Mouse (Mus musculus): ENCODE data around the gene Aldob. TPM values are rescaled to one million over a fixed set of nuclear protein-coding genes. Genes with fewer than 3 reads are reported as not detected.

Aldob gene
- polyA plus RNA-seq, 1 experiment from 2014 or later: 0.14 TPM

- no peak for DNase-seq (ENCODE audit: low spot score)
- no peaks in the 10 kb centered on the region for H3K36me3 ChIP-seq (ENCODE audit: control insufficient read depth, insufficient read depth, low read length)
- ATAC-seq (ENCODE audit: low read depth): no peak
- H3K9me3 ChIP-seq (ENCODE audit: control insufficient read depth, low read length): no peaks in the 10 kb centered on the region
- H3K9ac ChIP-seq (ENCODE audit: low read depth, low read length): no peak overlapping the region
- H3K4me2 ChIP-seq (ENCODE audit: low read depth, low read length): no peak overlapping the region
- no peaks in the 10 kb centered on the region for H3K27me3 ChIP-seq (replicated peaks; ENCODE audit: control insufficient read depth, insufficient read depth, low read length)
- H3K27ac ChIP-seq (replicated peaks; ENCODE audit: low read depth, low read length): no peak overlapping the region
- no peak overlapping the region for H3K4me3 ChIP-seq (ENCODE audit: low read depth, low read length)
- WGBS: 86% methylated on average over 2 of the region's 2 CpGs
- H3K4me1 ChIP-seq (ENCODE audit: control insufficient read depth, insufficient read depth, low read length): no peaks in the 10 kb centered on the region
Measured at GRCm38 (mm10) chr4:49546026-49546425, 3.3 kb downstream of the Aldob start.

GRCm38 (mm10) chr4:49540966-49541365 lies 8.4 kb downstream of the Aldob start:
- H3K27me3 ChIP-seq (replicated peaks; ENCODE audit: control insufficient read depth, insufficient read depth, low read length): no peaks in the 10 kb centered on the region
- 79% methylated on average over 3 of the region's 3 CpGs for WGBS
- ATAC-seq (ENCODE audit: low read depth): no peak

GRCm38 (mm10) chr4:49539665-49540064 lies 9.7 kb downstream of the Aldob start:
- Histone ChIP-seq H3K27ac (replicated peaks; ENCODE audit: low read depth, low read length) (no peak overlapping the region), H3K4me1 (ENCODE audit: control insufficient read depth, insufficient read depth, low read length) (no peaks in the 10 kb centered on the region), H3K4me2 (ENCODE audit: low read depth, low read length) (no peak overlapping the region), H3K36me3 (ENCODE audit: control insufficient read depth, insufficient read depth, low read length) (no peaks in the 10 kb centered on the region), H3K9ac (ENCODE audit: low read depth, low read length) (no peak overlapping the region), H3K27me3 (replicated peaks; ENCODE audit: control insufficient read depth, insufficient read depth, low read length) (no peaks in the 10 kb centered on the region), H3K4me3 (ENCODE audit: low read depth, low read length) (no peak overlapping the region), H3K9me3 (ENCODE audit: control insufficient read depth, low read length) (no peaks in the 10 kb centered on the region)
- 53% methylated on average over 6 of the region's 6 CpGs for WGBS
- ATAC-seq (ENCODE audit: low read depth) (no peak), DNase-seq (ENCODE audit: low spot score) (peak; percentile 56)

More at GRCm38 (mm10) chr4:49540966-49541365, 8.4 kb downstream of the Aldob start:
- no peaks in the 10 kb centered on the region for H3K4me1 ChIP-seq (ENCODE audit: control insufficient read depth, insufficient read depth, low read length)
- H3K4me3 ChIP-seq (ENCODE audit: low read depth, low read length): no peak overlapping the region
- H3K9ac ChIP-seq (ENCODE audit: low read depth, low read length): no peak overlapping the region
- no peak overlapping the region for H3K4me2 ChIP-seq (ENCODE audit: low read depth, low read length)
- no peak for DNase-seq (ENCODE audit: low spot score)
- no peaks in the 10 kb centered on the region for H3K9me3 ChIP-seq (ENCODE audit: control insufficient read depth, low read length)
- H3K27ac ChIP-seq (replicated peaks; ENCODE audit: low read depth, low read length): no peak overlapping the region
- no peaks in the 10 kb centered on the region for H3K36me3 ChIP-seq (ENCODE audit: control insufficient read depth, insufficient read depth, low read length)

GRCm38 (mm10) chr4:49536671-49537070 lies 12.7 kb downstream of the Aldob start:
- no peak for ATAC-seq (ENCODE audit: low read depth)
- no peak overlapping the region for H3K27ac ChIP-seq (replicated peaks; ENCODE audit: low read depth, low read length)
- H3K9ac ChIP-seq (ENCODE audit: low read depth, low read length): no peak overlapping the region
- H3K27me3 ChIP-seq (replicated peaks; ENCODE audit: control insufficient read depth, insufficient read depth, low read length): no peaks in the 10 kb centered on the region
- peaks cover 13% of the 10 kb centered on the region for H3K36me3 ChIP-seq (ENCODE audit: control insufficient read depth, insufficient read depth, low read length)
- H3K9me3 ChIP-seq (ENCODE audit: control insufficient read depth, low read length): 0 out of 2 replicates have a peak, but pooled peaks cover 3% of the 10 kb centered on the region
- no peak for DNase-seq (ENCODE audit: low spot score)
- WGBS: 75% methylated on average over 4 of the region's 4 CpGs
- no peaks in the 10 kb centered on the region for H3K4me1 ChIP-seq (ENCODE audit: control insufficient read depth, insufficient read depth, low read length)
- no peak overlapping the region for H3K4me2 ChIP-seq (ENCODE audit: low read depth, low read length)
- H3K4me3 ChIP-seq (ENCODE audit: low read depth, low read length): no peak overlapping the region

- ATAC-seq (ENCODE audit: low read depth) (no peak), DNase-seq (ENCODE audit: low spot score) (no peak)
- no peak overlapping the region for H3K4me3 ChIP-seq (ENCODE audit: low read depth, low read length)
- H3K9ac ChIP-seq (ENCODE audit: low read depth, low read length): no peak overlapping the region
- H3K9me3 ChIP-seq (ENCODE audit: control insufficient read depth, low read length): peaks cover 6% of the 10 kb centered on the region; the same call in 1 of the 2 replicates
- H3K27me3 ChIP-seq (replicated peaks; ENCODE audit: control insufficient read depth, insufficient read depth, low read length): no peaks in the 10 kb centered on the region
- no peak overlapping the region for H3K27ac ChIP-seq (replicated peaks; ENCODE audit: low read depth, low read length)
- H3K36me3 ChIP-seq (ENCODE audit: control insufficient read depth, insufficient read depth, low read length): peaks cover 18% of the 10 kb centered on the region
- H3K4me1 ChIP-seq (ENCODE audit: control insufficient read depth, insufficient read depth, low read length): no peaks in the 10 kb centered on the region
- H3K4me2 ChIP-seq (ENCODE audit: low read depth, low read length): no peak overlapping the region
- WGBS: 95% methylated on average over 4 of the region's 4 CpGs
Measured at GRCm38 (mm10) chr4:49535675-49536294, 13.6 kb downstream of the Aldob start.

GRCm38 (mm10) chr4:49535036-49535435 lies 14.3 kb downstream of the Aldob start:
- Histone ChIP-seq H3K4me1 (ENCODE audit: control insufficient read depth, insufficient read depth, low read length) (no peaks in the 10 kb centered on the region), H3K4me3 (ENCODE audit: low read depth, low read length) (no peak overlapping the region), H3K36me3 (ENCODE audit: control insufficient read depth, insufficient read depth, low read length) (peaks cover 25% of the 10 kb centered on the region), H3K9me3 (ENCODE audit: control insufficient read depth, low read length) (peaks cover 13% of the 10 kb centered on the region), H3K4me2 (ENCODE audit: low read depth, low read length) (no peak overlapping the region), H3K27ac (replicated peaks; ENCODE audit: low read depth, low read length) (no peak overlapping the region), H3K9ac (ENCODE audit: low read depth, low read length) (no peak overlapping the region), H3K27me3 (replicated peaks; ENCODE audit: control insufficient read depth, insufficient read depth, low read length) (no peaks in the 10 kb centered on the region)
- DNase-seq (ENCODE audit: low spot score) (no peak), ATAC-seq (ENCODE audit: low read depth) (no peak)
- WGBS: 88% methylated on average over 3 of the region's 3 CpGs

- H3K9me3 ChIP-seq (ENCODE audit: control insufficient read depth, low read length): no peaks in the 10 kb centered on the region
- H3K27me3 ChIP-seq (replicated peaks; ENCODE audit: control insufficient read depth, insufficient read depth, low read length): no peaks in the 10 kb centered on the region
- peaks cover 12% of the 10 kb centered on the region for H3K4me1 ChIP-seq (ENCODE audit: control insufficient read depth, insufficient read depth, low read length)
- peaks cover 34% of the 10 kb centered on the region for H3K36me3 ChIP-seq (ENCODE audit: control insufficient read depth, insufficient read depth, low read length)
- ATAC-seq (ENCODE audit: low read depth): no peak
- H3K4me2 ChIP-seq (ENCODE audit: low read depth, low read length): peak overlapping the region; percentile 58; the same call in 1 of the 2 replicates
- WGBS: 83% methylated on average over 9 of the region's 9 CpGs
- peak overlapping the region; percentile 60; the same call in 1 of the 2 replicates for H3K4me3 ChIP-seq (ENCODE audit: low read depth, low read length)
- no peak overlapping the region for H3K27ac ChIP-seq (replicated peaks; ENCODE audit: low read depth, low read length)
- DNase-seq (ENCODE audit: low spot score): peak; percentile 8
- H3K9ac ChIP-seq (ENCODE audit: low read depth, low read length): no peak overlapping the region
Measured at GRCm38 (mm10) chr4:49522576-49522975, 26.8 kb downstream of the Aldob start.

GRCm38 (mm10) chr4:49521346-49521745 lies 28.0 kb downstream of the Aldob start:
- WGBS: 1% methylated on average over 12 of the region's 17 CpGs
- H3K27me3 ChIP-seq (replicated peaks; ENCODE audit: control insufficient read depth, insufficient read depth, low read length): no peaks in the 10 kb centered on the region
- H3K9me3 ChIP-seq (ENCODE audit: control insufficient read depth, low read length): no peaks in the 10 kb centered on the region
- peak overlapping the region; percentile 58 for H3K4me2 ChIP-seq (ENCODE audit: low read depth, low read length)
- peaks cover 12% of the 10 kb centered on the region for H3K4me1 ChIP-seq (ENCODE audit: control insufficient read depth, insufficient read depth, low read length)
- H3K36me3 ChIP-seq (ENCODE audit: control insufficient read depth, insufficient read depth, low read length): peaks cover 30% of the 10 kb centered on the region
- no peak for DNase-seq (ENCODE audit: low spot score)
- H3K27ac ChIP-seq (replicated peaks; ENCODE audit: low read depth, low read length): peak overlapping the region; percentile 36
- ATAC-seq (ENCODE audit: low read depth): peak; percentile 54; the same call in 1 of the 2 replicates
- H3K9ac ChIP-seq (ENCODE audit: low read depth, low read length): peak overlapping the region; percentile 72
- H3K4me3 ChIP-seq (ENCODE audit: low read depth, low read length): peak overlapping the region; percentile 60
